Mouse (Mus musculus) kidney, postnatal 36 days (tissue): Measurements from ENCODE around the gene Aldh1a7.
A peak's percentile ranks its signal among the peaks of the same experiment; 100 is the strongest.
"Not testable (repeated sequence)": the region's sequence is repeated elsewhere in the genome, so short reads cannot be mapped to it uniquely, and the experiment has no call there.

ENCODE experiments used
- DNase-seq, 2 experiments: peaks; one replicate each; pipeline ENCODE4 v3.0.0; 2021 to 2022; ENCODE audit warnings: mixed read lengths in 2 of 2

The Aldh1a7 gene

GRCm38 (mm10) chr19:20727381-20727780 lies at the start of gene Aldh1a7:
TSS of gene Aldh1a7 (minus strand) at chr19:20727562.
- DNase-seq, result peak; percentile 29 to 48

GRCm38 (mm10) chr19:20775681-20776080 lies 48.3 kb upstream of the Aldh1a7 start:
- DNase-seq, result no peak

GRCm38 (mm10) chr19:20773941-20774340 lies 46.6 kb upstream of the Aldh1a7 start:
- no peak for DNase-seq

GRCm38 (mm10) chr19:20764214-20764613 lies 36.9 kb upstream of the Aldh1a7 start:
- peak; percentile 35 to 42 for DNase-seq

GRCm38 (mm10) chr19:20761675-20762426 lies 34.5 kb upstream of the Aldh1a7 start:
- no peak for DNase-seq

- DNase-seq, result no peak
These were observed 33.8 kb upstream of the Aldh1a7 start for GRCm38 (mm10) chr19:20761119-20761518.

- no peak for DNase-seq
These were observed 17.3 kb upstream of the Aldh1a7 start for GRCm38 (mm10) chr19:20744630-20745029.

GRCm38 (mm10) chr19:20728278-20728677 lies 916 bp upstream of the Aldh1a7 start:
- no peak for DNase-seq

- DNase-seq, result no peak
These were observed 4.4 kb downstream of the Aldh1a7 start for GRCm38 (mm10) chr19:20722913-20723312.

- no peak for DNase-seq
These were observed 7.1 kb downstream of the Aldh1a7 start for GRCm38 (mm10) chr19:20720298-20720697.

GRCm38 (mm10) chr19:20715617-20716016 lies 11.7 kb downstream of the Aldh1a7 start:
- peak; percentile 28 to 39 for DNase-seq

- DNase-seq, result peak in 1 of 2 experiments; percentile 4
These were observed 12.3 kb downstream of the Aldh1a7 start for GRCm38 (mm10) chr19:20715093-20715492.

- DNase-seq, result peak in 1 of 2 experiments; percentile 36
These were observed 12.8 kb downstream of the Aldh1a7 start for GRCm38 (mm10) chr19:20714543-20714942.

GRCm38 (mm10) chr19:20707159-20707558 lies 20.2 kb downstream of the Aldh1a7 start:
- DNase-seq, result no peak

GRCm38 (mm10) chr19:20706747-20707146 lies 20.6 kb downstream of the Aldh1a7 start:
- peak; percentile 12 to 34 for DNase-seq

- DNase-seq, result no peak
These were observed 25.3 kb downstream of the Aldh1a7 start for GRCm38 (mm10) chr19:20702074-20702473.

- DNase-seq, result no peak
These were observed 49.5 kb downstream of the Aldh1a7 start for GRCm38 (mm10) chr19:20677697-20678355.

- DNase-seq, result peak; percentile 59
These were observed 73.1 kb downstream of the Aldh1a7 start for GRCm38 (mm10) chr19:20654141-20654873.

GRCm38 (mm10) chr19:20653082-20653676 lies 74.2 kb downstream of the Aldh1a7 start:
- no peak for DNase-seq

- peak; percentile 37 to 49 for DNase-seq
These were observed 77.4 kb downstream of the Aldh1a7 start for GRCm38 (mm10) chr19:20650008-20650407.

- not testable (repeated sequence) for DNase-seq
These were observed 79.9 kb downstream of the Aldh1a7 start for GRCm38 (mm10) chr19:20647496-20647895.

- DNase-seq, result no peak
These were observed 83.0 kb downstream of the Aldh1a7 start for GRCm38 (mm10) chr19:20644346-20644745.
